Mouse (Mus musculus): Measurements from ENCODE around the gene Mgrn1. TPM values are rescaled to one million over a fixed set of nuclear protein-coding genes. Genes with fewer than 3 reads are reported as not detected.

Gene Mgrn1
- total and polyA plus RNA-seq, 3 experiments, result 8.4 to 25.0 TPM; not detected in 1

- Histone ChIP-seq H3K4me1 (ENCODE audit: control insufficient read depth in 1 of 2, insufficient read depth in 2 of 2, low read length in 2 of 2) (no peaks in the 10 kb centered on the region), H3K4me3 (ENCODE audit: control insufficient read depth in 1 of 2, insufficient read depth in 1 of 2, low read depth in 2 of 2, low read length in 2 of 2) (no peak overlapping the region), H3K36me3 (ENCODE audit: control insufficient read depth in 1 of 2, insufficient read depth in 2 of 2, low read length in 2 of 2) (no peaks in the 10 kb centered on the region), H3K79me2 (ENCODE audit: control insufficient read depth, insufficient read depth, low read length, poor library complexity) (no peaks in the 10 kb centered on the region), H3K9ac (ENCODE audit: control insufficient read depth, low read depth, low read length, poor library complexity, severe bottlenecking) (no peak overlapping the region), H3K9me3 (replicated peaks; ENCODE audit: insufficient read depth, low read length) (no peaks in the 10 kb centered on the region), H3K27ac (ENCODE audit: control insufficient read depth, low read depth, low read length) (no peak overlapping the region), H3K27me3 (ENCODE audit: control insufficient read depth in 1 of 2, insufficient read depth in 2 of 2, low read length in 2 of 2) (peaks cover 0 to 8% of the 10 kb centered on the region in 2 experiments; a peak in 2 of 4 replicates)
- no peak for DNase-seq (ENCODE audit: low read depth, low spot score)
- TF ChIP-seq MXI1 (IDR thresholded peaks at IDR 0.05; ENCODE audit: low read depth, low read length) (no peak), RCOR1 (IDR thresholded peaks at IDR 0.05; ENCODE audit: low read depth, low read length) (no peak), POLR2A (IDR thresholded peaks at IDR 0.05; ENCODE audit: control insufficient read depth in 1 of 2, insufficient read depth in 1 of 2, low read depth in 1 of 2, low read length in 2 of 2, poor library complexity in 1 of 2) (no peak), BHLHE40 (IDR thresholded peaks at IDR 0.05; ENCODE audit: borderline replicate concordance, low read depth, low read length) (no peak), MYB (IDR thresholded peaks at IDR 0.05; ENCODE audit: low read depth, low read length) (no peak), MAX (IDR thresholded peaks at IDR 0.05; ENCODE audit: low read length) (no peak), KAT2A (conservative IDR thresholded peaks at IDR 0.05; ENCODE audit: low read depth, low read length) (no peak)
These were observed 35.7 kb upstream of the Mgrn1 start for GRCm38 (mm10) chr16:4850361-4850760.

GRCm38 (mm10) chr16:4850938-4851628, 35.0 kb upstream of the Mgrn1 start:
- Histone ChIP-seq H3K9me3 (replicated peaks; ENCODE audit: insufficient read depth, low read length) (no peaks in the 10 kb centered on the region), H3K9ac (ENCODE audit: control insufficient read depth, low read depth, low read length, poor library complexity, severe bottlenecking) (no peak overlapping the region), H3K79me2 (ENCODE audit: control insufficient read depth, insufficient read depth, low read length, poor library complexity) (no peaks in the 10 kb centered on the region), H3K36me3 (ENCODE audit: control insufficient read depth in 1 of 2, insufficient read depth in 2 of 2, low read length in 2 of 2) (no peaks in the 10 kb centered on the region), H3K4me1 (ENCODE audit: control insufficient read depth in 1 of 2, insufficient read depth in 2 of 2, low read length in 2 of 2) (no peaks in the 10 kb centered on the region), H3K4me3 (ENCODE audit: control insufficient read depth in 1 of 2, insufficient read depth in 1 of 2, low read depth in 2 of 2, low read length in 2 of 2) (no peak overlapping the region), H3K27me3 (ENCODE audit: control insufficient read depth in 1 of 2, insufficient read depth in 2 of 2, low read length in 2 of 2) (peaks cover 0 to 8% of the 10 kb centered on the region in 2 experiments; a peak in 2 of 4 replicates), H3K27ac (ENCODE audit: control insufficient read depth, low read depth, low read length) (no peak overlapping the region)
- DNase-seq (ENCODE audit: low read depth, low spot score), result no peak
- TF ChIP-seq UBTF (IDR thresholded peaks at IDR 0.05; ENCODE audit: borderline replicate concordance, insufficient read depth, low read depth, low read length) (no peak), ZNF384 (IDR thresholded peaks at IDR 0.05; ENCODE audit: low read depth, low read length) (no peak), KAT2A (conservative IDR thresholded peaks at IDR 0.05; ENCODE audit: low read depth, low read length) (no peak), POLR2AphosphoS2 (IDR thresholded peaks at IDR 0.05; ENCODE audit: low read length) (no peak), GABPA (IDR thresholded peaks at IDR 0.05; ENCODE audit: low read depth, low read length) (no peak), CTCF (IDR thresholded peaks at IDR 0.05 in 2 of 3, conservative IDR thresholded peaks at IDR 0.05 in 1 of 3; ENCODE audit: control insufficient read depth in 1 of 3, insufficient read depth in 1 of 3, low read depth in 2 of 3, low read length in 3 of 3, poor library complexity in 1 of 3, severe bottlenecking in 1 of 3) (no peak), MXI1 (IDR thresholded peaks at IDR 0.05; ENCODE audit: low read depth, low read length) (no peak), USF2 (IDR thresholded peaks at IDR 0.05; ENCODE audit: borderline replicate concordance in 1 of 2, insufficient read depth in 1 of 2, low read depth in 1 of 2, low read length in 2 of 2) (no peak)
